Comparison of ENCODE assay signal across 10 mouse cellular contexts in the genomic region with DNA sequence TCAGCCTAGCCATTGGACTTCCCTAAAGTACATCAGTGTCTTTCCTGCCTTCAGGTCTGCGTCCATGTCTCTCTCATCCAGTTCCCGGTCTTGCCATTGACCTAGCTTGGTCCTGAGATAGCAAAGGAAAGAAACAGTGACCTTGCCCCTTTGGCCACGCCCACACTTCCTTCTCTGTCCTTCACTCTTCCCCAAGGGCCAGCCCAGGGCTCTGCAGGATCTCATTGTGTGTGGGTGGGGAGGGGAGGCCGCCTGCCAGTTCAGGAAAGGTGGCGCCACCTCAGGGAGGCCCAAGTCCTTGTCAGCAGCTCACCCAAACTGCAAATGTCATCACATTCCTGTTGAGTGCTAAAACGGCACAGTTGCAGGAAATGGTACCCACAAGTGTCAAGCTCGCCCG.
A peak's percentile ranks its signal among the peaks of the same experiment; 100 is the strongest.
DNase-seq lines count a peak whose midpoint lies in the region; ATAC-seq lines count a peak whose summit lies in the region.
"Had no signal": no experiment of that assay in that cellular context is flagged by ENCODE, and none has a peak within 500 bp of the region (broad histone marks: within the 10 kb centered on the region; RNA-seq: fewer than 3 reads in every experiment).

No protein-coding gene starts in this region.

- WGBS in kidney, embryonic 15.5 days = 69% methylated on average over 8 of the region's 8 CpGs

- peak; percentile 58; the same call in 1 of the 2 replicates for ATAC-seq in kidney, embryonic 15.5 days (replicated peaks; ENCODE audit: low FRiP score)

- H3K9ac ChIP-seq in kidney, embryonic 15.5 days = no peak overlapping the region
- H3K9ac ChIP-seq: limb, embryonic 15.5 days had no signal

- H3K9me3 ChIP-seq in kidney, embryonic 15.5 days (replicated peaks) = no peaks in the 10 kb centered on the region
- H3K9me3 ChIP-seq: limb, embryonic 15.5 days had no signal

- no peaks in the 10 kb centered on the region for H3K36me3 ChIP-seq in kidney, embryonic 15.5 days
- H3K36me3 ChIP-seq: limb, embryonic 15.5 days had no signal

- peak; percentile 17 for DNase-seq in layer of hippocampus, adult 9-11 months
- DNase-seq in layer of hippocampus, postnatal 14 days (ENCODE audit: low spot score in 2 of 2) = no peak
- peak; percentile 59 to 70 for DNase-seq in heart, adult 9 months (ENCODE audit: low spot score in 2 of 2)
- DNase-seq in lung, postnatal 36 days = peak; percentile 55
- no peak for DNase-seq in neural tube, embryonic 10.5 days (ENCODE audit: extremely low spot score, low spot score)
- DNase-seq in right cerebral cortex, postnatal 10 days (ENCODE audit: low spot score in 2 of 2) = no peak
- no peak for DNase-seq in cerebellum, postnatal 4 days (ENCODE audit: low spot score in 2 of 2)
- DNase-seq: thymus, postnatal 36 days had no signal

- no peak overlapping the region for H3K4me3 ChIP-seq in kidney, embryonic 15.5 days (replicated peaks)
- H3K4me3 ChIP-seq: limb, embryonic 15.5 days had no signal

- no peak overlapping the region for H3K4me2 ChIP-seq in kidney, embryonic 15.5 days
- H3K4me2 ChIP-seq: limb, embryonic 15.5 days had no signal

- no peaks in the 10 kb centered on the region for H3K4me1 ChIP-seq in kidney, embryonic 15.5 days
- H3K4me1 ChIP-seq: limb, embryonic 15.5 days had no signal

- 0 out of 2 replicates have a peak, but pooled peaks cover 2% of the 10 kb centered on the region for H3K27me3 ChIP-seq in kidney, embryonic 15.5 days
- H3K27me3 ChIP-seq: limb, embryonic 15.5 days had no signal

- no peak overlapping the region for H3K27ac ChIP-seq in kidney, embryonic 15.5 days
- H3K27ac ChIP-seq: limb, embryonic 15.5 days had no signal

Comparison
In these comparisons a context has a peak if more than half of its experiments do, and no peak if none do; other contexts are left out.
1. DNase-seq: peak in layer of hippocampus, adult 9-11 months (single experiment), heart, adult 9 months (2 of 2) and lung, postnatal 36 days (single experiment); none in layer of hippocampus, postnatal 14 days (0 of 2), neural tube, embryonic 10.5 days (single experiment), right cerebral cortex, postnatal 10 days (0 of 2) and cerebellum, postnatal 4 days (0 of 2).